Mouse (Mus musculus) testis, postnatal 14 days (tissue): ENCODE data around the gene Ripply3.

Source experiments
- DNase-seq: peaks from one replicate; pipeline ENCODE4 v3.0.0; 2021; ENCODE audit warnings: low spot score

Ripply3 gene

DNA sequence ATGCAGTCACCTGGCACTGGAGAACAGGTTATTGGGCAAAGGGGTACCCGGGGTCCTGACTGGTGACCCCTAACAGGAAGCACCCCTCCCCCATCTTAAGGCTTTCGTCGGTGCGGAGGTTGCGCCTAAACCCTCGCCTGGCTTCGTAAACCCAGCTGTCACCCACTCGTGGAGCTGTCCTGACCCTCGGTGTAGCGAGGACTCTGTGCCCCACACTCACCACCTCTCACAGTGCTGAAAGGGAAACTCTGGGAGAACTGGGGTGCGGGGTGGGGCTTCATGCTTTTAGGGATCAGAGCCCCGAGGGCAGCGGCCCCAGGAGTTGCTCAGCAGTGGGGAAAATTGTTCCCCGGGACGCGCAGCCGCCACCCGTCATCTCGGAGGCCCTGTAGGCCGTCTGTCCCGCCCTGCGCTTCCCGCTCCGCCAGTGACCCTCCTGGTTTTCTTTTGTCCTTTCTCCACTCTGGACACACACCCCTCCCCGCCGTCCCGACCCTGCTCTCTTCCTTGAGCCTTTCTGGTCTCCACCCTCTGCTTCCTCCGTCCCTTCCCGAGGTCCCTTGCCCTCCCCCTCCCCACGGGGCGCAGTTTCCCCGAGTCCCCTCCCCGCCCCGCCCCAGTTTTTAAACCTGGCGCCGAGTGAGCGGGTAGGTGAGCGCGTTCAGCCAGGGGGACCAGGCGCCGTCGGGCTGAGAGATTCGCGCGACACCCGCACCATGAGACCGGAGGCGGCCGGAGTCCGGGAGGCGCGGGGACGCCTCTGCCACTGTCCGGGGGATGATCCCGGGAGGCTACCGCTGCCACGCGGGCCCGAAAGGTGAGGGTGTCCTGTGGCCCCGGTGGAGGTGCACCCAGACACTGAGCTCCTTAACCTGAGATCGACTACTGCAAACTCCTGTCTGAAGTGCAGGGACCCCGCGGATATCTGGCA is at the start of gene Ripply3:
Ripply3 (plus strand) TSS at position 640 of the 931 bp plus-strand sequence.
- no peak for DNase-seq

DNA sequence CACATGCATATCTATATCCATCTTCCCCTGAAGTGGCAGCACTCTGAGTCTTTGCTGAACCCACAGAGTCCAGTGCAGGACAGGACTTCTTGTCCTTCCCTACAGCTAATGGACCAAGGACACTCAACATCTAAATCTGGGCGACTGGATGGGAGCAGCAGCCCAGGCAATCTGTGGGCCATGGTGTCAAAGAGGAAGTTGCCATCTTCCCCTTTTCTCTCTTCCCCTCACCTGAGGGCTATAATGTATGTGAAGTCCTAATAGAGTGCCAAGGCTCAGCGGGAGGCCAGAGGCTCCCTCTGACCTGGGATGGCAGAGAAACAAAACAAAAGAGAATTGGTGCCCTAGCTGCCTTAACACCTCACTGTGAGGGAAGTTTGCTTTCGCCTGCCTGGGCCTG is 44.2 kb upstream of the Ripply3 start:
- DNase-seq: no peak

DNA sequence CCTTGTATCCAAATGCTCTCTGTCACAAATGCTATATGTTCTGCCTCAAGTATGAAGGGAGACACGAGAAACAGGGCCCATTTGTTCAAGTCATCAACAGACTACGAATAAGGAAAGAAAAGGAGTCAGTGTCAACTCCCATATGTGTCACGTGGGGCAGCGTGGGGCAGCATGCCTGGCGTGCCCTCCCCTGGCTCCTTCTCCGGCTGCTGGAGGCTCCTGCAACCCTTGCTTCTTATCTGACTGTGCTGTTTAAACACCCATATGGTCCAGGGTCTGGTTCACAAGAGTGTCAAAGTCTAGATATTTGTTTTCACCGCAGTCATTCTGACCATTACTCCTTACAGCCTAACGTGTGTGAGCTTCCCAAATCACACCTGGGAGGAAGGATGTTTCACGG is 40.4 kb upstream of the Ripply3 start:
- no peak for DNase-seq

DNA sequence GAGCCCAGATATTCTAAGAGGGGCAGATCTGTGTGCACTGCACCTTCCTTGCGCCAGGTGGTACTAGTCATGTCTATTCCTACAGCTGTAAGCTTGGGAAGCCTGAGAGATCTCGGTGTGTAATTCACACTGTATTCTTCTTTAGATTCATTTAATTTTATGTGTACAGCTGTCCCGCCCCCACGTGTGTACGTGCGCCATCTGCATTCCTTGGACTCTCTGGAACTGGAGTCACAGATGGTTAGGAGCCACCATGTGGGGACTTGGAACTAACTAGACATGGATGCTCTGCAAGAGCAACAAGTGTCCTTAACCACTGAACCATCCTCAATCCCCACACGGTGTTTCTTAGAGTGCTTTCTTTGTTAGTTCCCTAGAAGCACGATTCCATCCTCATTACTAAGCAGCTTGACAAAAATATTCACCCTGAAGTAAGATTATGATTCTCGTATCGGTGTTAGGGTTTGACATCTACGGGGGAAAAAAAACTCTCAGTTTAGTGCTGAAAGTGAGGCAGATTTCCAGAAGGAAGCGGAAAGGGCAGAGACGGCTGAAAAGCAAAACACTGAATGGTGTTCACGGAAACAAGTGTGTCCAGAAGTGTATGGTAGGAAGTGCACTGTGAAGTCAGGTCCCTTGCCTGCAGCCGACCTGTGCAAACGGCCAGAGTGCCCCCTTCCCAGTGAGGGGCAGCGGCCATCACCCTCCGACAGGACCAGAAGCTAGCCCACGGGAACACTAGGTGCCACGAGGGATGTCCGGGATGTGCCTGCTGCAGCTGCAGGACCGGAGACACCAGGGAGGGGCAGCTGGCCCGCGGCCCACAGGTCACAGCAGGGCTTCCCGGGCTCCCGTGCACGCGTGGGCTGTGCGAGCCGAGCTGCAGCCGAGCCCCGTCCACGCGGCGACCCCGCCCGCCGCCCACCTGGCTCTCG is 38.8 kb upstream of the Ripply3 start:
- DNase-seq: peak; percentile 51

DNA sequence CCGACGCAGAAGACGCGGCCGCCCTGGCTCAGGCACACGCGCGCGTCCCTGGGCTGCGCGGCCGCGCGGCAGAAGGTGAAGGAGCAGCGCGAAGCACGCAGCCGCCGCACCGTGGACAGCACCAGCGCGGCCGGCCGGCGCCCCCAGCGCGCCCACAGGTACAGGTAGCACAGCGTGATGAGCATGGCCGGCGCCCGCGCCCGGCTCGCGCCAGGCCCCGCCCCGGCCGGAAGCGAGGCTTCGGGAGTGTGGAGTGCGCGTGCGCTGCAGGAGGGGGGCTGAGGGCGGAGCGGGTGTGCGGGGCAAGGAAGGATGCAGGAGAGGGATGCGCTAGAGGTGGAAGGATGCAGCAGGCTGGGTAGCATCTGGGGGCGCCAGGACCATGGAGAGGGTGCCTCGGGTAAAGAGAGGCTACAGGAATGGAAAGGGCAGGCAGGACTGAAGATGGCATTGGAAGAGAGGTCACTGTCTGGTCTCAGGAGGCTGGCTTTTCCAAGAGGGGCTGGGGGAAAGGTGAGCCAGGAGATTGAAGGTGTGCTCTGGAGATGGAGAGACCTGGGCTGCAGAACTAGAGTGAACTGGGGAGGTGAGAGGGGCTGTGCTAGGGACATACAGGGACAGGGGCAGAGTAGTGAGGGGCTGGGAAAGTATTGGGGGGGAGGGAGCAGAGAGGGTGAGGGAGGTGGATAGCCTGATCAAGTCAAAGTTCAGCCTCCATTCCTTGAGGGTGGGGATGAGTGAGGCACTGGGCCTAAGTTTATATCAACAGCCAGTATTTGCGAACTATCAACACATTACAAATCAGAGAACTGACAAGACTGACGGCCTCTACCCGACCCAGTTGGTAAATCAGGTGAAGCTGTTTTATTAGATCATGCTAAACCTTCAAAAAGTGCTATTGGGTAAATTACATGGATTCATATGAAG is 37.9 kb upstream of the Ripply3 start:
- DNase-seq: peak; percentile 85

DNA sequence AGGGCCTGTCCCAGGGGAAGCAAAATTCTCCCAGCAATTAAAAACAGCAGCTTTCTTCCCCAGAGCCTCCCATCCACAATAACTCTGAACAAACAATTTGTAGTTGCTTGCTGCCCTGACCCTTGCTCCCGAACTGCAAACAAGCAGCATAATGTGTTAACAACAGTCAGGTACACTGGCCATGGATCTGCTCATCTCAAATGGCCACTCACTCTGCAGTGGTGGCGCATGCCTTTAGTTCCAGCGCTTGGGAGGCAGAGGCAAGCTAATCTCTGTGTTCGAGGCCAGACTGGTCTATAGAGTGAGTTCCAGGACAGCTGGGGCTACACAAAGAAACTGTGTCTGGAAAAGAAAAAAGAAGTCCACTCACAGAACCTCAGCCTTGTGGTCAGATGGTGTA is 37.1 kb upstream of the Ripply3 start:
- no peak for DNase-seq

DNA sequence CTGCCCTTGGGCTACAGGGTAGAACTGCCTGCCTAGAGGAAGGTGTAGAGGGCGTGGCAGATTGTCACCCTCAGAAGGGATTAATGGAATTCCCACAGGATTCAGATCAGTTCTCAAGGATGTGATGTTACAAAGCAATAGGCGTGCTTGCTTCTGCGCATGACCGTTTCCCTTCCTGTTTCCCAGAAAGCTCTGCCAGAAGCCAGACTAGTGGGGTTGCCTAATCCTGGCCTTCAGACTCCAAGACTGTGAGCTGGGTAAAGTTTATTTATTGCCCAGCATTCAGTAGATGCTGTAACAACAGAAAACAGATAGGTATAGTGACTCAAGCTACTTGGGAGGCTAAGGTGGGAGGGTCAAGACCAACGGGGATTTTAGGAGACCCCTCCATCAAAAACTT is 30.1 kb upstream of the Ripply3 start:
- DNase-seq: no peak

DNA sequence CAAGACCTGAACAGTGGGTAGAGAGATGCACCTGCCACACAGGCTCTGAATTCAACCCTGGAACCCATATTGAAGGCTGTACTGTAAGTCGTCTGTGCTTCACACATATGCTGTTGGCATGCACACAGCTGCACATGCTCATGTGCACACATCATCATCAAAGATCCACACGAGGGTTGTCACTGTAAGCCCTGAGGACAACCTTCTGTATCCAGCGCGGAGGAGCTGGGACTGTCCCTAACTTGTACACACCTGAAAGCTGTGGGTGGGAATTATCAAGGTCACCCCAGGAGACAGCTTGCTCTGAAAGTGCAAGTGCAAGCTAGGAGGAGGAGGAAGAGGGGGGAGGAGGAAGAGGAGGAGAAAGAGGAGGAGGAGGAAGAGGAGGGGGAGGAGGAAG is 29.0 kb upstream of the Ripply3 start:
- DNase-seq: no peak

DNA sequence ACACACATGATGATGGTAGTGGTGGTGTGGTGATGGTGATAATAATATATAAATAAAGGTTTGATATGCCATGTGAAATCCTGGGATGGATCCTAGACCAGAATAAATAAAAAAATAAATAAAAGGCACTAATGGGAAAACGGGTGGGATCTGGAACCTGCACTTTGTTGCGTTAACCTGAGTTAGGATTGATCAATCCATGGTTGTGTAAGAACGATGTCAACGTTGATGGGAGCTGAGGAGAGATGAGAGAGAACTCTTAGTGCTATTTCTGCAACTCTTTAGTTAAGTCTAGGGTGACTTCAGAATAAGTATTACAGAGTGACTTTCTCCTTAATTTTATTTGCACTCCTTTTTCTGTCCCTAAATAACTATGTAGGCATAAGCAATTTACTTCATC is 27.0 kb upstream of the Ripply3 start:
- DNase-seq: no peak

DNA sequence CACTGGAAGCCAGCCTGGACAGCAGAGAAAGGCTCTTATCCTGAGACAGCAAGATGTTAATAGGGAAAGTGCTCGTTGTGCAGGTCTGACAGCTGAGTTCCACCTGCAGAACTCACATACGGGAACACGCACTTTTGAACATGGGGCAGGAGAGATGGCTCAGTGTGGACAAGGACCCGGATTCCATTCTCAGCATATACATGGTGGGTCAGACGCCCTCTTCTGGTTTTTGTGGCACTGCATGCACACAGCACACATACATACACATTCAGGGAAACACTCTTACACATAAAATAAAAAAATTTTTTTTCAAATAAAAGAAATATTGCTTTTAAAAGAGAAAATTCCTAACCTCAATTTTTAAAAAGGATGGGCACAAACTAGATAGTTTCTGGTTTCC is 26.5 kb upstream of the Ripply3 start:
- no peak for DNase-seq

DNA sequence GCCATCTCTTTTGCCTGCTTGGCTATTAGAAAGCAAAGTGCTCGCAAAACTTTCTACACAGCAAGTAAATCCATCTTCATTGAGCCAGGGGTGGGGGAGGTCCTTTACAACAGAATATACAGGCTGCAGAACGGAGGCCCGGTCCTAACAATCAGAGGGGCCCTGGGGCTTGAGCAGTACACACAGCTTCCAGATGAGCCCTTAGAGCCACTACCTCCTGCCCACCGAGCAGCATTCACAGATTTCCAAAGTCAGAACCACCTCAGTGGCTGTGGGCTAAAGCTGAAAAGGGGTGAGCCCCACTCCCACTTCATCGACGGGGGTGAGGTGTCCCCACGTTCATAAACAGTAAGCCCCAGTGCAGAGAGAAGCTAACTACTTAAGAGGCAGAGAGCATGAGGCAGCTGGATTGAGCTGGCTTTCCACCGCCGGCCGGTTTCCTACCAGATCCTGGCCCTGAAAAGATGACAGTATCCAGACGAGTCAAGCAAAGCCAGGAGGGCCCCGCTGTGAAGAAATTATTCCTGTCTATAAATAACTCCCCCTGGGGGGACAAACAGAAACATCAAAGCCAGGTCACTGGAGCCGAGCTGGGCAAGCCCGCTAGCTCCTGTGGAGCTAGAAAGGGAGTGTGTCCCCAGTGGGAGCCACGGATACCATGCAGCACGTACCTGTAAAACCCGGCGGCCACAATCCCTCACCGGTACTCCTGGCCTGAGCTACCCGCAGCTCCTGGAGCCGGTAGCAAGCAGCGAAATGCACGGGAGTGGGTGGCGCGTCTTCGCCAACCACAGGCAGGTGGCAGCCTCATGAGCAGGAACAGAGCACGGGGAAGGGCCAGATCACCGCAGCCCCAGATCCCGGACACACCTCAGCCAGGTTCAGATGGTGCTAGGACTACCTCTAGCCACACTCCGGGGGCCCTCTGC is 25.7 kb upstream of the Ripply3 start:
- DNase-seq: peak; percentile 30

DNA sequence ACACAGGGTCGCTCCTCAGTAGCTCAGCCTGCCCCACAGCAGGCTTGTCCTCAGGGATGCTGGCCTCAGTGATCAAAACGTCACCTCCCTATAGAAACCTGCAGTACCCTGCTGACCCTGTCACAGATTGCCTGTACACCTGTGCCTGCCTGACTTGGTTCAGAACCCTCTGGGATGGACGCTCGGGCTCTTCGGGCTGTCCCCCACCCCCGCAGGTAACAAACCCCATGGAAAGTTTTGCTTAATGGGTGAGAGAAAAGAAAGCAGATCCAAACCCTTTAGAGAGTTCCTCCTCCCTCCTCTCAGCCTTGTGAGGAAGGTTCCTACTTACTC is 25.1 kb upstream of the Ripply3 start:
- DNase-seq: no peak

DNA sequence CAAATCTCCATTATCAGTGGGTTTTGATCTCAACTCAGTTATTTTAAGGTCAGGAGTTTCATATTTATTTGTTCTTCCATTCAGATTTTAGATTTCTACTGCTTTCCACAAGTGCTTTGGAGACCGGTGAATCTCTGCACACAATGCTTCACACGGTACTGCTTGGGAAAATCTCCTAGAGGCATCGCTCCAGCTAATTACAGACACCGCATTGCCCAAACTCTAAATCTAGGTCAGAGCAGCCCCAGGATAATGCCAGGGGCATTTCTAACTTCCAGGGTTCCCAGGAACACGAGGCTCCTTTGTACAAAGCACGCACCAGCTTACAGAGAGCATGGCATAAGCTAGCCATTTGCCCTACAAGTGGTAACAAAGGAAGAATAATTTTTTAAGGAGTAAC is 20.7 kb upstream of the Ripply3 start:
- no peak for DNase-seq

DNA sequence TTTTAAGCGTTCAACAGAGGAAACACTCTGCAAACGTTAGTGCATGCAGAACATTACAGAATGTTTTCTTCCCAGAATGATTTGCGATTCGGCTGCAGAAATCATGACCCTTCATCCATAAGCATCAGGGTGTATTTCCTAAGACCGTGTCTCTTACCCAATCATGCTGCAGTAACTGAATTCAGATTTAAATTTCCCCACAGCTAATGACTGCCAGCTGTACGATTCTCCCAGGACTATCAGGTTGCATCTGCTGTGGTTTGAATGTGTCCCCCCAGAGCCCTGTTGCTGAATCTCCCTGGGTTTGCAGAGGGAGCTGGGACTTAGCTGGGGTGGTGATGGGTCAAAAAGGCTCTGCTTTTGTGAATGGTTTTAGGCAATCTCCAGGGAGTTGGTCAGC is 20.3 kb upstream of the Ripply3 start:
- no peak for DNase-seq

DNA sequence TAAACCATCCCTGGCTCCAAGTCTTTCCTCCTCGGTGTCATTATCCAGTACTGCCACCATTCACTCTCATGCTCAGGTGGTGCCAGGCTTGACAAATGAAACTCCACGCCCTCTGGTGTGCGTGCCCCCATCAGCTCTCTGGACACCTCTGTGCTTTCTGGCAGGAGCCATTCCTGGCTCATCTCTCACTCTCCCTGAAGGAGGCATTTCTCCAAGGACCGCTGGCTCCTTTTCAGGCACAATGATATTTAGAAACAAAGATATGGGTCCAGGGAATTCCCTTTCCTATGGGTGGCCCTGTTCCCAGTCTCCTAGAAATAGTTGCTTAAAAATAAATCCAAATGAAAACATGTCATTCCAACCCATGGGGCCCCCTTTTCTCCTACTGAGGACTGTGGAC is 19.2 kb upstream of the Ripply3 start:
- DNase-seq: no peak

DNA sequence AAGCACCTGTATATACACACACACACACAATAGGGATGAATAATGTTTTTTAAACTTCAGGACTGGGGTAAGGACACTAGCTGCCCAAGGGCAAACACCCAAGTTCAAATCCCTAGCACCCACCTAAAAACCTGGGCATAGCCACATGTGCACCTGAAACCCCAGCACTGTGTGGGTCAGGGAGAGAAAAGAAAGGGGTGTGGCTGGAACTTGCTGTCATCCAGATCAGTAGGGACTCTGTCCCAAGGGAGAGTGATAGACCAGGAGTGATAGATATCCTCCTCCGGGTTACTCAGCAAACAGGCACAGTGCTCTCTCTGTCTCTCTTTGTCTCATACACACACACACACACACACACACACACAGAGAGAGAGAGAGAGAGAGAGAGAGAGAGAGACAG is 16.8 kb upstream of the Ripply3 start:
- DNase-seq: no peak

DNA sequence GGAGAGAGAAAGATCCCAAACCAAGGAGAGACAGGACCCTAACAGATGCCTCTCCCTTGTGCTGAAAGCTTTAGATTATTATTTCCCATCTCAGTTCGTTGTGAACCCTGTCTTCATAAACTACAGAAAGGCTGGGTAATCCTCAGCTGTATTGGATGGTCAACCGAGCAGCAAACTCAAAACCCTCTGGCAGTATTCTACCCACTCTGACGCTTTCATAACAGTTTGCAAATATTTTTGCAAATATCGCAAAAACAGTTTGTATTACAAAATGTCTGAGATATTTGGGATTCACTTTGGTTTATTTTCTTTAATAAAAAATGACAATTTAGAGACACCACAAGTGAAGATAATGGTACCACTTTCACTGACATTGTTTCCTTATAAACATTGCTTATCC is 16.3 kb upstream of the Ripply3 start:
- no peak for DNase-seq

DNA sequence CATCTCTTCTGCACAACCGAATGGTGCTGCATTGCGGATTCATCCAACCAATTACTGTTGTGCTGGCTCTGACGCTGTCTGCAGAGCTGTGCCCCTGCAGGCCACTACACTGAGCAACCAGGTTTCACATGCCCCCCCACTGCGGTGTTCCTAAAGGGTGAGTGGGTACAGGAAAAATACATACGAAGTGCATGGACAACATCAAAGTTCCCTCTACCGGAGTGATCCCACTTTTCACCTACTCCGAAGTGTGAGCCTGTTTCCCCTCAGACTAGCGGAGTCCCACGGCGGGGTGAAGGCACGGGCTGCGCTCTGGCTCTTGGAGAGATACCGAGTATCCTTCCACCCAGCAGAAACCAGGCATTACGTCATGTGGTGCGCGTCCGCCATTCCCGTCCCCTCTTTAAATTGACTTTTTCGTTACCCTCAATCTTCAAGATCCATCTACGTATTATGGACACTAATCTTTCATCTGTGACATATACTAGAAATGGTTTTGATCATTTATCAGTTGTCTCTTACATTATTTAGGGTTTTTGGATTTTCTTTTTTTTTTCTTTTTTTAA is 15.5 kb upstream of the Ripply3 start:
- DNase-seq: peak; percentile 83

DNA sequence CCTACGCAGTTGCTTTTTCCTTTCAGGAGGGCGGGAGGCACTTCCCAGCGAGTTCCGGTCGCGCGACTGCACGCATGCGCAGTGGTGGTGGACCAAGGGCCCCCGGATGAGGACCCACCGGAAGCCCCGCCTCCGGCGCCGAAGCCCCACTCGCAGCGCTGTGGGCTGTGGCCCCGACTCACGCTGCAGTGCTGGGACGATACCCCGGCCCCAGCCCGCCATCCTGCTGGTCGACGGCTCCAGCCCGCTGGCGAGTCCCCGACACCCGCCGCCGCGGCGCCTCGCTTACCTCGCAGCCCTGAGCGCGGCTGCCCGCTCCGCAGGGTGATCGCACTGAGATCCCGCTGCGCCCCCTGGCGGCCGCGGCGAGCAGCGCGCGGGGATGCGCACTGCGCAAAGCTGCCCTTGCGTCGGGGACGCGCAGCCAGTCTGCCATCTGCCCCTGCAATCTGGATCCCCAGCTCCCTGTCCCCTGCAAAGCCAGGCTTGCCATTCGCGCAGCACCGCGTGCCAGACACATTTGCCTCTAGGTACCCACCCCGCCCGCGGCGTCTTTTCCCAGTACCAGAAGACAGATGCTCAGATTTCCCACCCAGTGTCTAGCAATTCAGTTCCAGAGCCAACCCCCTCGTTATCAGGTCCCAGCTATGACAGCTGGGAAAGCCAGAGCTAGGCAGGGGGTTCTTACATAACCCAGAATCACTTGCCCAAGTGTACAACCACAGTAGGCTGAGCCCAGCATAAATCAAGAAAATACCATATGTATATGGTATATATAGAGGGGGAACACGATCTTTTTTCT is 14.8 kb upstream of the Ripply3 start, which contains the start of gene Hlcs:
Hlcs (minus strand) TSS at position 343 of the 802 bp plus-strand sequence.
- peak; percentile 97 for DNase-seq

DNA sequence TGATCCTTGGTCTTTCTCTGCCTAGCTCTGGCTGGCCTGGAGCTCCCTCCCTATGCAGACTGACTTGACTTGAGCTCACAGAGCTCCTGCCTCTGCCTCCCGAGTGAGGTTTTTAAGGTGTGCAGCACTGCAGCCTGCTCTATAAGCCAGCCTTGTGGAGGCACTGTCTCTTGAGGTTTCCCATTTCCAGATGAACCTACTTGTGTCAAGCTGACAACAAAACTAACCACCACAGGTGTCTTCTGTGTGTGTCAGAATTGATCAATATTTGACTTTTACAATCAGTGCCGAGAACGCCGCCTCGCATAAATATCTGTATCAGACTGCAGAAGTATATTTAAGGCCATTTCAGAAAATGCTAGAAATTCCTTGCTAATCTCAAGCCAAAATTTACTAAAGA is 13.6 kb upstream of the Ripply3 start:
- DNase-seq: no peak
